Mouse (Mus musculus) CD4-positive, CD25-positive, alpha-beta regulatory T cell, adult 4 months (primary cell): ENCODE data around the gene Adcy4. TPM values are rescaled to one million over a fixed set of nuclear protein-coding genes. Genes with fewer than 3 reads are reported as not detected.

ENCODE experiments used
- ATAC-seq: one replicate; pipeline ENCODE4 v1.8.0; 2017
- polyA plus RNA-seq, 2 experiments: library from polyadenylated mRNA; unstranded; fragments of 100-300 nt; shearing (Covaris generic); gene quantifications; one replicate each; pipeline ENCODE4 v1.2.1; 2017

The Adcy4 gene
- polyA plus RNA-seq, result 1 to 10 TPM in 1 of 2 experiments, not detected in 1; 1.0 TPM

- ATAC-seq, result no peak
Measured at GRCm38 (mm10) chr14:55783958-55784235, at the start of gene Adcy4. Adcy4 (minus strand) TSS chr14:55784095.

- no peak for ATAC-seq
Measured at GRCm38 (mm10) chr14:55833126-55833525, 49.2 kb upstream of the Adcy4 start.

GRCm38 (mm10) chr14:55830331-55830730 is 46.4 kb upstream of the Adcy4 start:
- ATAC-seq, result no peak

- no peak for ATAC-seq
Measured at GRCm38 (mm10) chr14:55829854-55830253, 46.0 kb upstream of the Adcy4 start.

GRCm38 (mm10) chr14:55828716-55829263 is 44.9 kb upstream of the Adcy4 start:
- no peak for ATAC-seq

- ATAC-seq, result no peak
Measured at GRCm38 (mm10) chr14:55826551-55827340, 42.9 kb upstream of the Adcy4 start.

- ATAC-seq, result no peak
Measured at GRCm38 (mm10) chr14:55826142-55826541, 42.2 kb upstream of the Adcy4 start.

- ATAC-seq, result no peak
Measured at GRCm38 (mm10) chr14:55825216-55826051, 41.5 kb upstream of the Adcy4 start.

GRCm38 (mm10) chr14:55824481-55825215 is 40.8 kb upstream of the Adcy4 start:
- no peak for ATAC-seq

- no peak for ATAC-seq
Measured at GRCm38 (mm10) chr14:55824001-55824480, 40.1 kb upstream of the Adcy4 start.

- no peak for ATAC-seq
Measured at GRCm38 (mm10) chr14:55822991-55823762, 39.3 kb upstream of the Adcy4 start, which contains the start of gene Nfatc4. Nfatc4 (plus strand) TSS chr14:55823144.

GRCm38 (mm10) chr14:55822435-55822990 is 38.6 kb upstream of the Adcy4 start:
- peak; percentile 89 for ATAC-seq

- no peak for ATAC-seq
Measured at GRCm38 (mm10) chr14:55820576-55820975, 36.7 kb upstream of the Adcy4 start.

- no peak for ATAC-seq
Measured at GRCm38 (mm10) chr14:55819845-55820405, 36.0 kb upstream of the Adcy4 start.

- no peak for ATAC-seq
Measured at GRCm38 (mm10) chr14:55815310-55815751, 31.4 kb upstream of the Adcy4 start.

GRCm38 (mm10) chr14:55814885-55815284 is 31.0 kb upstream of the Adcy4 start:
- ATAC-seq, result no peak

- no peak for ATAC-seq
Measured at GRCm38 (mm10) chr14:55795380-55796163, 11.7 kb upstream of the Adcy4 start.

- ATAC-seq, result no peak
Measured at GRCm38 (mm10) chr14:55793946-55794345, 10.1 kb upstream of the Adcy4 start.

- ATAC-seq, result no peak
Measured at GRCm38 (mm10) chr14:55793461-55793860, 9.6 kb upstream of the Adcy4 start.
